Mouse (Mus musculus): ENCODE results near the gene Mtmr11. TPM values are rescaled to one million over a fixed set of nuclear protein-coding genes. Genes with fewer than 3 reads are reported as not detected.
A peak's percentile ranks its signal among the peaks of the same experiment; 100 is the strongest.
"Not testable (repeated sequence)": the region's sequence is repeated elsewhere in the genome, so short reads cannot be mapped to it uniquely, and the experiment has no call there.

The Mtmr11 gene
- total and polyA plus RNA-seq, 2 experiments from 2014 or later, result 8.4 to 22.3 TPM

GRCm38 (mm10) chr3:96199731-96200130 lies 37.9 kb downstream of the Mtmr11 start:
- no peaks in the 10 kb centered on the region for H3K9me3 ChIP-seq (ENCODE audit: low read length)
- H3K27ac ChIP-seq (ENCODE audit: low read depth, low read length), result no peak overlapping the region
- no peak overlapping the region for H3K4me2 ChIP-seq (ENCODE audit: low read depth, low read length, poor library complexity, severe bottlenecking)
- no peaks in the 10 kb centered on the region for H3K27me3 ChIP-seq (ENCODE audit: insufficient read depth, low read length)
- TF ChIP-seq CTCF (IDR thresholded peaks at IDR 0.05), result no peak
- no peak overlapping the region for H3K9ac ChIP-seq (replicated peaks; ENCODE audit: low read length, poor library complexity, severe bottlenecking)
- ATAC-seq (ENCODE audit: low FRiP score) (no peak), DNase-seq (ENCODE audit: low spot score) (no peak)
- no peaks in the 10 kb centered on the region for H3K36me3 ChIP-seq (ENCODE audit: insufficient read depth, low read length)
- WGBS, result 75% methylated on average over 2 of the region's 2 CpGs
- H3K4me3 ChIP-seq (ENCODE audit: low read depth, low read length), result no peak overlapping the region
- peaks cover 8% of the 10 kb centered on the region; the same call in 1 of the 2 replicates for H3K4me1 ChIP-seq (ENCODE audit: insufficient read depth, low read length)

GRCm38 (mm10) chr3:96207819-96208218 lies 46.0 kb downstream of the Mtmr11 start:
- ATAC-seq (ENCODE audit: low FRiP score) (no peak), DNase-seq (ENCODE audit: low spot score) (no peak)
- H3K36me3 ChIP-seq (ENCODE audit: insufficient read depth, low read length), result no peaks in the 10 kb centered on the region
- no peak overlapping the region for H3K27ac ChIP-seq (ENCODE audit: low read depth, low read length)
- H3K9me3 ChIP-seq (ENCODE audit: low read length), result no peaks in the 10 kb centered on the region
- WGBS, result 86% methylated on average over 3 of the region's 3 CpGs
- no peaks in the 10 kb centered on the region for H3K4me1 ChIP-seq (ENCODE audit: insufficient read depth, low read length)
- peak; percentile 50 for TF ChIP-seq CTCF (IDR thresholded peaks at IDR 0.05)
- H3K27me3 ChIP-seq (ENCODE audit: insufficient read depth, low read length), result no peaks in the 10 kb centered on the region
- H3K9ac ChIP-seq (replicated peaks; ENCODE audit: low read length, poor library complexity, severe bottlenecking), result no peak overlapping the region
- H3K4me3 ChIP-seq (ENCODE audit: low read depth, low read length), result no peak overlapping the region
- no peak overlapping the region for H3K4me2 ChIP-seq (ENCODE audit: low read depth, low read length, poor library complexity, severe bottlenecking)

- peak; percentile 47 for TF ChIP-seq CTCF (IDR thresholded peaks at IDR 0.05)
- no peak overlapping the region for H3K9ac ChIP-seq (replicated peaks; ENCODE audit: low read length, poor library complexity, severe bottlenecking)
- ATAC-seq (ENCODE audit: low FRiP score) (no peak), DNase-seq (ENCODE audit: low spot score) (no peak)
- H3K36me3 ChIP-seq (ENCODE audit: insufficient read depth, low read length), result no peaks in the 10 kb centered on the region
- H3K4me1 ChIP-seq (ENCODE audit: insufficient read depth, low read length), result no peaks in the 10 kb centered on the region
- WGBS, result 17% methylated on average over 15 of the region's 15 CpGs
- 0 out of 2 replicates have a peak, but pooled peaks cover under 1% of the 10 kb centered on the region for H3K27me3 ChIP-seq (ENCODE audit: insufficient read depth, low read length)
- no peak overlapping the region for H3K27ac ChIP-seq (ENCODE audit: low read depth, low read length)
- H3K9me3 ChIP-seq (ENCODE audit: low read length), result no peaks in the 10 kb centered on the region
- no peak overlapping the region for H3K4me3 ChIP-seq (ENCODE audit: low read depth, low read length)
- no peak overlapping the region for H3K4me2 ChIP-seq (ENCODE audit: low read depth, low read length, poor library complexity, severe bottlenecking)
Observed at GRCm38 (mm10) chr3:96209242-96209641, 47.4 kb downstream of the Mtmr11 start.

GRCm38 (mm10) chr3:96219191-96219641 lies 57.4 kb downstream of the Mtmr11 start:
- Histone ChIP-seq H3K4me2 (ENCODE audit: low read depth, low read length, poor library complexity, severe bottlenecking) (peak overlapping the region; percentile 64), H3K4me3 (ENCODE audit: low read depth, low read length) (peak overlapping the region; percentile 51), H3K36me3 (ENCODE audit: insufficient read depth, low read length) (no peaks in the 10 kb centered on the region), H3K9me3 (ENCODE audit: low read length) (no peaks in the 10 kb centered on the region), H3K4me1 (ENCODE audit: insufficient read depth, low read length) (peaks cover 4% of the 10 kb centered on the region; the same call in 1 of the 2 replicates), H3K27ac (ENCODE audit: low read depth, low read length) (peak overlapping the region; percentile 91), H3K9ac (replicated peaks; ENCODE audit: low read length, poor library complexity, severe bottlenecking) (peak overlapping the region; percentile 37), H3K27me3 (ENCODE audit: insufficient read depth, low read length) (0 out of 2 replicates have a peak, but pooled peaks cover 4% of the 10 kb centered on the region)
- 0% methylated on average over 12 of the region's 12 CpGs for WGBS
- TF ChIP-seq CTCF (IDR thresholded peaks at IDR 0.05), result peak; percentile 42
- DNase-seq (ENCODE audit: low spot score) (peak; percentile 30), ATAC-seq (ENCODE audit: low FRiP score) (peak; percentile 32; the same call in 1 of the 2 replicates)

GRCm38 (mm10) chr3:96219661-96220130 lies 57.9 kb downstream of the Mtmr11 start, which contains the start of the genes Bola1 and Hist2h2ab:
Gene Bola1, minus strand, starts transcription at chr3:96219709.
Gene Hist2h2ab, plus strand, starts transcription at chr3:96219865.
- H3K4me2 ChIP-seq (ENCODE audit: low read depth, low read length, poor library complexity, severe bottlenecking), result peak within 1 kb of the TSS; percentile 64
- DNase-seq (ENCODE audit: low spot score), result peak; percentile 94
- no peak for TF ChIP-seq CTCF (IDR thresholded peaks at IDR 0.05)
- no peaks in the 10 kb centered on the region for H3K36me3 ChIP-seq (ENCODE audit: insufficient read depth, low read length)
- H3K4me3 ChIP-seq (ENCODE audit: low read depth, low read length), result peak within 1 kb of the TSS; percentile 51
- no peaks in the 10 kb centered on the region for H3K27me3 ChIP-seq (ENCODE audit: insufficient read depth, low read length)
- peak within 1 kb of the TSS; percentile 61 for H3K9ac ChIP-seq (replicated peaks; ENCODE audit: low read length, poor library complexity, severe bottlenecking)
- H3K27ac ChIP-seq (ENCODE audit: low read depth, low read length), result peak within 1 kb of the TSS; percentile 91
- 0% methylated on average over 37 of the region's 37 CpGs for WGBS
- no peaks in the 10 kb centered on the region for H3K9me3 ChIP-seq (ENCODE audit: low read length)
- peaks cover 4% of the 10 kb centered on the region; the same call in 1 of the 2 replicates for H3K4me1 ChIP-seq (ENCODE audit: insufficient read depth, low read length)
- ATAC-seq (ENCODE audit: low FRiP score), result peak; percentile 92

- 0 out of 2 replicates have a peak, but pooled peaks have one; percentile 5 for TF ChIP-seq CTCF (IDR thresholded peaks at IDR 0.05)
- not testable (repeated sequence) for H3K27me3 ChIP-seq (ENCODE audit: insufficient read depth, low read length); H3K9me3 ChIP-seq (ENCODE audit: low read length); H3K4me1 ChIP-seq (ENCODE audit: insufficient read depth, low read length); H3K36me3 ChIP-seq (ENCODE audit: insufficient read depth, low read length)
- peak overlapping the region; percentile 64 for H3K4me2 ChIP-seq (ENCODE audit: low read depth, low read length, poor library complexity, severe bottlenecking)
- H3K4me3 ChIP-seq (ENCODE audit: low read depth, low read length), result peak overlapping the region; percentile 51
- ATAC-seq (ENCODE audit: low FRiP score) (peak; percentile 17; the same call in 1 of the 2 replicates), DNase-seq (ENCODE audit: low spot score) (peak; percentile 39)
- H3K27ac ChIP-seq (ENCODE audit: low read depth, low read length), result peak overlapping the region; percentile 91
- 0% methylated on average over 27 of the region's 47 CpGs for WGBS
- H3K9ac ChIP-seq (replicated peaks; ENCODE audit: low read length, poor library complexity, severe bottlenecking), result peak overlapping the region; percentile 61
Observed at GRCm38 (mm10) chr3:96220131-96220764, 58.4 kb downstream of the Mtmr11 start.
